Mouse (Mus musculus): ENCODE measurements around the gene Cdk13. TPM values are rescaled to one million over a fixed set of nuclear protein-coding genes. Genes with fewer than 3 reads are reported as not detected.

Cdk13 gene
- total RNA-seq, 2 experiments from 2014 or later, result 29.5 to 34.8 TPM

Small RNAs within 50 kb of the gene (microRNA-seq; reads per million reads assigned to microRNA genes)
- 0 reads per million in 2 experiments for gene Mir466i

Other genes with a start within 250 kb of the Cdk13 start
- gene Mplkip, start 109.9 kb downstream of the Cdk13 start, total RNA-seq (2021), result 10 to 100 TPM in 1 of 2 experiments, 1 to 10 TPM in 1; 8.0 to 15.0 TPM
- gene Sugct, start 109.5 kb downstream of the Cdk13 start, total RNA-seq (2021), result 1 to 10 TPM in 1 of 2 experiments, under 1 TPM in 1; 0.82 to 1.1 TPM
- gene Rala, start 139.1 kb upstream of the Cdk13 start, total RNA-seq (2021), result 10 to 100 TPM; 31.0 to 33.0 TPM
- 10 to 100 TPM; 15.7 to 18.0 TPM for gene Yae1d1, start 188.3 kb upstream of the Cdk13 start, total RNA-seq (2021)